8 mouse cellular contexts compared by ENCODE assay signal in genomic region chr2:158865358-158865757, GRCm38 (mm10).
DNase-seq lines count a peak whose midpoint lies in the region; ATAC-seq and TF ChIP-seq lines count a peak whose summit lies in the region.

No protein-coding gene starts in this region.

- peaks cover 8% of the 10 kb centered on the region; the same call in 1 of the 2 replicates for H3K4me1 ChIP-seq in E14TG2a.4 (replicated peaks; ENCODE audit: low read depth, low read length)
- H3K4me1 ChIP-seq in forebrain, embryonic 12.5 days, result peaks cover 10% of the 10 kb centered on the region
- H3K4me1 ChIP-seq in heart, postnatal 0 days (ENCODE audit: control insufficient read depth, insufficient read depth), result no peaks in the 10 kb centered on the region
- no peaks in the 10 kb centered on the region for H3K4me1 ChIP-seq in liver, embryonic 14.5 days (replicated peaks; ENCODE audit: control insufficient read depth in 2 of 2, insufficient read depth in 2 of 2, low read length in 1 of 2)
- H3K4me1 ChIP-seq in neural tube, embryonic 13.5 days (replicated peaks), result 0 out of 2 replicates have a peak, but pooled peaks cover 10% of the 10 kb centered on the region

- H3K27me3 ChIP-seq in E14TG2a.4 (ENCODE audit: insufficient read depth, low read length), result 0 out of 2 replicates have a peak, but pooled peaks cover 3% of the 10 kb centered on the region
- H3K27me3 ChIP-seq in forebrain, embryonic 12.5 days, result no peaks in the 10 kb centered on the region; the same call in 1 of the 2 replicates
- no peaks in the 10 kb centered on the region for H3K27me3 ChIP-seq in heart, postnatal 0 days (ENCODE audit: control insufficient read depth, insufficient read depth, low read length)
- no peaks in the 10 kb centered on the region for H3K27me3 ChIP-seq in liver, embryonic 14.5 days (ENCODE audit: control insufficient read depth, insufficient read depth, low read length)
- no peaks in the 10 kb centered on the region for H3K27me3 ChIP-seq in neural tube, embryonic 13.5 days

- H3K27ac ChIP-seq in forebrain, embryonic 12.5 days, result no peak overlapping the region
- no peak overlapping the region for H3K27ac ChIP-seq in heart, postnatal 0 days (ENCODE audit: low read depth)
- H3K27ac ChIP-seq in liver, embryonic 14.5 days, result no peak overlapping the region
- no peak overlapping the region for H3K27ac ChIP-seq in neural tube, embryonic 13.5 days (replicated peaks)

- peak; percentile 97 for TF ChIP-seq CTCF in E14TG2a.4 (conservative IDR thresholded peaks at IDR 0.05; ENCODE audit: low read length)
- peak; percentile 91 for TF ChIP-seq CTCF in heart, postnatal 0 days (IDR thresholded peaks at IDR 0.05; ENCODE audit: low read depth)
- peak; percentile 97 for TF ChIP-seq CTCF in liver, embryonic 14.5 days (IDR thresholded peaks at IDR 0.05; ENCODE audit: low read depth)

- H3K9me3 ChIP-seq in E14TG2a.4 (ENCODE audit: low read length), result no peaks in the 10 kb centered on the region
- H3K9me3 ChIP-seq in forebrain, embryonic 12.5 days, result no peaks in the 10 kb centered on the region
- H3K9me3 ChIP-seq in heart, postnatal 0 days (replicated peaks; ENCODE audit: control insufficient read depth, low read length), result no peaks in the 10 kb centered on the region
- H3K9me3 ChIP-seq in liver, embryonic 14.5 days (ENCODE audit: control insufficient read depth, low read length), result no peaks in the 10 kb centered on the region
- H3K9me3 ChIP-seq in neural tube, embryonic 13.5 days, result no peaks in the 10 kb centered on the region

- H3K36me3 ChIP-seq in E14TG2a.4 (ENCODE audit: insufficient read depth, low read length), result no peaks in the 10 kb centered on the region
- no peaks in the 10 kb centered on the region for H3K36me3 ChIP-seq in forebrain, embryonic 12.5 days (replicated peaks)
- no peaks in the 10 kb centered on the region for H3K36me3 ChIP-seq in heart, postnatal 0 days (replicated peaks; ENCODE audit: control insufficient read depth, insufficient read depth, low read length)
- no peaks in the 10 kb centered on the region for H3K36me3 ChIP-seq in liver, embryonic 14.5 days (replicated peaks; ENCODE audit: control insufficient read depth, insufficient read depth, low read depth)
- H3K36me3 ChIP-seq in neural tube, embryonic 13.5 days, result no peaks in the 10 kb centered on the region

- peak; percentile 40 for ATAC-seq in forebrain, embryonic 12.5 days (ENCODE audit: low FRiP score)
- 0 out of 2 replicates have a peak, but pooled peaks have one; percentile 13 for ATAC-seq in heart, postnatal 0 days (ENCODE audit: insufficient read depth, low read depth)
- ATAC-seq in liver, embryonic 14.5 days (ENCODE audit: insufficient read depth), result peak; percentile 34; the same call in 1 of the 2 replicates
- peak; percentile 54 for ATAC-seq in neural tube, embryonic 13.5 days (ENCODE audit: low read depth)

- H3K9ac ChIP-seq in forebrain, embryonic 12.5 days, result no peak overlapping the region
- H3K9ac ChIP-seq in heart, postnatal 0 days (replicated peaks; ENCODE audit: low read depth, low read length), result no peak overlapping the region
- H3K9ac ChIP-seq in liver, embryonic 14.5 days (replicated peaks), result no peak overlapping the region
- no peak overlapping the region for H3K9ac ChIP-seq in neural tube, embryonic 13.5 days

- peak; percentile 64 for DNase-seq in c-Kit-positive CD71-negative TER-119-negative erythroid progenitor cells, embryonic 14.5 days (ENCODE audit: low read depth)
- DNase-seq in heart, postnatal 0 days (ENCODE audit: low spot score), result peak; percentile 45
- peak; percentile 66 to 78 for DNase-seq in kidney, postnatal 25 days
- peak; percentile 24 to 42 (median 31) for DNase-seq in liver, embryonic 14.5 days (ENCODE audit: low read depth in 3 of 3, low spot score in 3 of 3)
- DNase-seq in testis, postnatal 14 days (ENCODE audit: low spot score), result peak; percentile 66

- TF ChIP-seq EP300 in heart, postnatal 0 days (IDR thresholded peaks at IDR 0.05; ENCODE audit: low read depth), result no peak
- no peak for TF ChIP-seq EP300 in liver, embryonic 14.5 days (IDR thresholded peaks at IDR 0.05; ENCODE audit: low read depth)

- no peak overlapping the region for H3K4me2 ChIP-seq in forebrain, embryonic 12.5 days
- H3K4me2 ChIP-seq in heart, postnatal 0 days (ENCODE audit: low read depth, low read length), result no peak overlapping the region
- no peak overlapping the region for H3K4me2 ChIP-seq in liver, embryonic 14.5 days (ENCODE audit: low read depth)
- H3K4me2 ChIP-seq in neural tube, embryonic 13.5 days, result no peak overlapping the region

- H3K4me3 ChIP-seq in E14TG2a.4 (replicated peaks; ENCODE audit: low read length), result no peak overlapping the region
- H3K4me3 ChIP-seq in forebrain, embryonic 12.5 days (replicated peaks), result no peak overlapping the region
- H3K4me3 ChIP-seq in heart, postnatal 0 days (ENCODE audit: low read depth, low read length), result no peak overlapping the region
- H3K4me3 ChIP-seq in liver, embryonic 14.5 days (ENCODE audit: insufficient read depth in 1 of 2, low read depth in 2 of 2, low read length in 2 of 2), result no peak overlapping the region
- H3K4me3 ChIP-seq in neural tube, embryonic 13.5 days, result no peak overlapping the region

- 27% methylated on average over 10 of the region's 10 CpGs for WGBS in forebrain, embryonic 12.5 days
- 18% methylated on average over 10 of the region's 10 CpGs for WGBS in heart, postnatal 0 days
- WGBS in liver, embryonic 14.5 days (ENCODE audit: insufficient replicate concordance), result 16% methylated on average over 10 of the region's 10 CpGs
- 27% methylated on average over 10 of the region's 10 CpGs for WGBS in neural tube, embryonic 13.5 days
